Mouse (Mus musculus) intestine, embryonic 14.5 days (tissue): ENCODE results near the gene Cope. TPM values are rescaled to one million over a fixed set of nuclear protein-coding genes. Genes with fewer than 3 reads are reported as not detected.

Experiments
- ATAC-seq: fragments of 200-750 bp; cut with Nextera tagmentation; replicated peaks from 2 replicates; pipeline ENCODE4 v1.8.0; 2017; ENCODE audit warnings: low read depth, moderate number of reproducible peaks, moderate TSS enrichment, moderate library complexity; ENCODE audit not compliant: low FRiP score, low TSS enrichment
- DNase-seq: peaks from one replicate; pipeline ENCODE4 v3.0.0-alpha.2; 2018; ENCODE audit warnings: low spot score
- H3K27ac ChIP-seq: fragments of 300-500 bp; sonication (generic); 2 replicates; pipeline ENCODE4 v1.5.1; 2014; ENCODE audit warnings: low read depth, mild to moderate bottlenecking, control low read depth
- H3K27me3 ChIP-seq: fragments of 300-500 bp; sonication (generic); replicated peaks from 2 replicates; pipeline ENCODE4 v1.6.1; 2014; ENCODE audit warnings: low read length, control low read depth; ENCODE audit not compliant: control insufficient read depth, insufficient read depth
- H3K36me3 ChIP-seq: fragments of 300-500 bp; sonication (generic); 2 replicates; pipeline ENCODE4 v1.6.1; 2014; ENCODE audit warnings: low read length, control low read depth; ENCODE audit not compliant: control insufficient read depth, insufficient read depth
- H3K4me1 ChIP-seq: fragments of 300-500 bp; sonication (generic); replicated peaks from 2 replicates; pipeline ENCODE4 v1.6.1; 2014; ENCODE audit warnings: low read length, control low read depth, mixed read lengths; ENCODE audit not compliant: control insufficient read depth, insufficient read depth
- H3K4me2 ChIP-seq: fragments of 300-500 bp; sonication (generic); 2 replicates; pipeline ENCODE4 v1.6.1; 2014; ENCODE audit warnings: low read length
- H3K4me3 ChIP-seq: fragments of 300-500 bp; sonication (generic); 2 replicates; pipeline ENCODE4 v1.5.1; 2014; ENCODE audit warnings: low read depth, low read length, control low read depth, mixed read lengths
- H3K9ac ChIP-seq: fragments of 300-500 bp; sonication (generic); 2 replicates; pipeline ENCODE4 v1.6.1; 2014; ENCODE audit warnings: mild to moderate bottlenecking, low read length
- H3K9me3 ChIP-seq: fragments of 300-500 bp; sonication (generic); 2 replicates; pipeline ENCODE4 v1.6.1; 2016; ENCODE audit warnings: low read length, control low read depth; ENCODE audit not compliant: control insufficient read depth
- WGBS: fragments of 180-500 bp; shearing (Covaris S2); extraction: QIAGEN DNeasy Blood & Tissue Kit; methylation state at CpG from one replicate; pipeline ENCODE4 v1.1.7; 2014; 5-methylcytosine and 5-hydroxymethylcytosine counted together
- polyA plus RNA-seq: library from polyadenylated mRNA; unstranded; fragments of >200 nt; fragmentation: Nextera tagmentation; extraction: Ambion mirVana; gene quantifications from 2 replicates; pipeline ENCODE4 v1.2.1, GENCODE M21; 2014

Gene Cope
- polyA plus RNA-seq, 1 experiment from 2014 or later, result 336 TPM

- peak overlapping the region; percentile 20; the same call in 1 of the 2 replicates for H3K27ac ChIP-seq
- DNase-seq (peak; percentile 73), ATAC-seq (peak; percentile 61)
- H3K9ac ChIP-seq, result peak overlapping the region; percentile 45
- H3K36me3 ChIP-seq, result peaks cover 18% of the 10 kb centered on the region
- no peaks in the 10 kb centered on the region for H3K27me3 ChIP-seq
- H3K4me3 ChIP-seq, result peak overlapping the region; percentile 56
- H3K9me3 ChIP-seq, result no peaks in the 10 kb centered on the region
- H3K4me2 ChIP-seq, result peak overlapping the region; percentile 68
- 14% methylated on average over 15 of the region's 15 CpGs for WGBS
- peaks cover 22% of the 10 kb centered on the region for H3K4me1 ChIP-seq
Measured at GRCm38 (mm10) chr8:70316511-70317504, 14.5 kb downstream of the Cope start.

GRCm38 (mm10) chr8:70317872-70318271 lies 15.6 kb downstream of the Cope start:
- WGBS, result 85% methylated on average over 5 of the region's 5 CpGs
- H3K27ac ChIP-seq, result no peak overlapping the region

GRCm38 (mm10) chr8:70323716-70324115 lies 21.4 kb downstream of the Cope start:
- Histone ChIP-seq H3K36me3 (no peaks in the 10 kb centered on the region), H3K9me3 (no peaks in the 10 kb centered on the region; the same call in 1 of the 2 replicates), H3K27ac (no peak overlapping the region), H3K4me2 (no peak overlapping the region), H3K27me3 (no peaks in the 10 kb centered on the region), H3K9ac (no peak overlapping the region), H3K4me1 (no peaks in the 10 kb centered on the region), H3K4me3 (no peak overlapping the region)
- DNase-seq (no peak), ATAC-seq (no peak)
- WGBS, result 87% methylated on average over 3 of the region's 3 CpGs

More at GRCm38 (mm10) chr8:70317872-70318271, 15.6 kb downstream of the Cope start:
- H3K4me3 ChIP-seq, result no peak overlapping the region
- no peak overlapping the region; the same call in 1 of the 2 replicates for H3K4me2 ChIP-seq
- no peak for DNase-seq
- H3K9me3 ChIP-seq, result no peaks in the 10 kb centered on the region
- no peaks in the 10 kb centered on the region for H3K27me3 ChIP-seq
- H3K9ac ChIP-seq, result no peak overlapping the region
- H3K36me3 ChIP-seq, result peaks cover 7% of the 10 kb centered on the region
- ATAC-seq, result no peak
- H3K4me1 ChIP-seq, result peaks cover 22% of the 10 kb centered on the region

GRCm38 (mm10) chr8:70327512-70327911 lies 25.2 kb downstream of the Cope start:
- no peak for ATAC-seq
- WGBS, result 92% methylated on average over 6 of the region's 6 CpGs

GRCm38 (mm10) chr8:70329124-70329834 lies 27.0 kb downstream of the Cope start, which contains the start of gene Gdf1:
Gene Gdf1 (plus strand): TSS chr8:70329817.
- Histone ChIP-seq H3K9me3 (no peaks in the 10 kb centered on the region; the same call in 1 of the 2 replicates), H3K9ac (0 out of 2 replicates have a peak within 1 kb of the TSS, but pooled peaks have one; percentile 20), H3K36me3 (peaks cover 35% of the 10 kb centered on the region), H3K27ac (no peak within 1 kb of the TSS), H3K4me2 (peak within 1 kb of the TSS; percentile 36), H3K4me3 (peak within 1 kb of the TSS; percentile 25), H3K27me3 (no peaks in the 10 kb centered on the region), H3K4me1 (peaks cover 14% of the 10 kb centered on the region)
- no peak for DNase-seq
- WGBS, result 30% methylated on average over 14 of the region's 14 CpGs
- ATAC-seq, result 0 out of 2 replicates have a peak, but pooled peaks have one; percentile 13

More at GRCm38 (mm10) chr8:70327512-70327911, 25.2 kb downstream of the Cope start:
- Histone ChIP-seq H3K4me2 (no peak overlapping the region), H3K27ac (no peak overlapping the region), H3K4me1 (peaks cover 14% of the 10 kb centered on the region), H3K36me3 (peaks cover 17% of the 10 kb centered on the region), H3K9me3 (no peaks in the 10 kb centered on the region; the same call in 1 of the 2 replicates), H3K4me3 (no peak overlapping the region), H3K27me3 (no peaks in the 10 kb centered on the region), H3K9ac (no peak overlapping the region)
- DNase-seq, result no peak

GRCm38 (mm10) chr8:70329835-70330740 lies 27.8 kb downstream of the Cope start:
- Histone ChIP-seq H3K9me3 (no peaks in the 10 kb centered on the region; the same call in 1 of the 2 replicates), H3K4me3 (peak overlapping the region; percentile 25), H3K27ac (no peak overlapping the region), H3K36me3 (peaks cover 43% of the 10 kb centered on the region), H3K4me1 (peaks cover 14% of the 10 kb centered on the region), H3K9ac (0 out of 2 replicates have a peak overlapping the region, but pooled peaks have one; percentile 20), H3K4me2 (peak overlapping the region; percentile 36), H3K27me3 (no peaks in the 10 kb centered on the region)
- ATAC-seq (peak; percentile 4; the same call in 1 of the 2 replicates), DNase-seq (peak; percentile 53)
- 12% methylated on average over 45 of the region's 45 CpGs for WGBS

GRCm38 (mm10) chr8:70330741-70331364 lies 28.5 kb downstream of the Cope start:
- H3K4me2 ChIP-seq, result peak overlapping the region; percentile 36
- 0 out of 2 replicates have a peak overlapping the region, but pooled peaks have one; percentile 20 for H3K9ac ChIP-seq
- H3K4me1 ChIP-seq, result peaks cover 14% of the 10 kb centered on the region
- DNase-seq (peak; percentile 81), ATAC-seq (peak; percentile 42)
- H3K27me3 ChIP-seq, result no peaks in the 10 kb centered on the region
- no peak overlapping the region for H3K27ac ChIP-seq
- WGBS, result 39% methylated on average over 49 of the region's 53 CpGs
- H3K4me3 ChIP-seq, result peak overlapping the region; percentile 25
- H3K9me3 ChIP-seq, result no peaks in the 10 kb centered on the region; the same call in 1 of the 2 replicates
- H3K36me3 ChIP-seq, result peaks cover 50% of the 10 kb centered on the region
